Mouse (Mus musculus) cerebellum, adult 9-11 months (tissue): ENCODE measurements around the gene Nkpd1.

Experiments
- DNase-seq: peaks from one replicate; pipeline ENCODE4 v3.0.0; 2022

The Nkpd1 gene

DNA sequence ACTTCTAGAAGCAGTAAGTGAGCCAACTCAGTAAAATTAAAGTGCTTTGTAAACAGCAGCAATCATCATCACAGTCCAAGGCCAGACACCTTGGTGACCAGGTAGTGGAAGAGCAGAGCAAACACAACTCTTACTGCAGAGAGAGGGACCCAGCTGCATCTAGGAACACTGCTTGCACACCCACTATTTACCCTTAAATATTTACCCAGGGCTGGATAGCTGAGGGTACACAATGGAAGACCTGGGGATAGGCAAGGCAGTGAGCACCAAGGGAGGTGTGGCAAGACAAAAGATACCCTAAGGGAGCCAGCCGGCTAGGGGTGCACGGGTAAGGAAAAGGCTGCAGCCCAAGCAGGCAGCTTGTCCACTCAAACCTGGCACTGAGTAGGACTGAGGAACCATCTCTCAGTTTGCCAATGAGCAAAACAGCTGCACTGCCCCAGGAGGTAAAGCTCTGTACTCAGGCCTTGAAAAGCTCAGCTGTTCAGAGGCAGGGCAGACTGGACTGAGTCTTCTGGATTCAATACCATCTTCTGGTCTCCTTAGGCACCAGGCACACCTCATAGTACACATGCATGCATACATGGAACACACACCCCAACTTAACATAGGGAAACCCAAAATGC, 29.8 kb downstream of the Nkpd1 start:
- no peak for DNase-seq

DNA sequence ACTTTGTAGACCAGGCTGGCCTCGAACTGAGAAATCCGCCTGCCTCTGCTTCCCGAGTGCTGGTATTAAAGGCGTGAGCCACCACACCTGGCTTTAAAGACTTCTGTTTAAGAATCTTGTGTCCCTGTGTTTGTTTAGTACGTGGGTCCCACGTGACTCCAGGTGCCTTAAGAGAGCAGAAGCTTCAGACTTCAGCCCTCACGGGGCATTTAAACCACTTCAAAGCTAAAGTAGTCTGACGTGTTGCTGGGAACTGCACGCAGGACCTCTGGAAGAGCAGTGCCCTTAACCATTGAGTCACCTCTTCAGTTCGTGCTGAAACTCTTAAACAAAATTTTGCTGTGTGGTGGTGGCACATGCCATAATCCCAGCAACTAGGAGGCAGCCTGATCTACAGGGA, 31.8 kb downstream of the Nkpd1 start:
- no peak for DNase-seq

DNA sequence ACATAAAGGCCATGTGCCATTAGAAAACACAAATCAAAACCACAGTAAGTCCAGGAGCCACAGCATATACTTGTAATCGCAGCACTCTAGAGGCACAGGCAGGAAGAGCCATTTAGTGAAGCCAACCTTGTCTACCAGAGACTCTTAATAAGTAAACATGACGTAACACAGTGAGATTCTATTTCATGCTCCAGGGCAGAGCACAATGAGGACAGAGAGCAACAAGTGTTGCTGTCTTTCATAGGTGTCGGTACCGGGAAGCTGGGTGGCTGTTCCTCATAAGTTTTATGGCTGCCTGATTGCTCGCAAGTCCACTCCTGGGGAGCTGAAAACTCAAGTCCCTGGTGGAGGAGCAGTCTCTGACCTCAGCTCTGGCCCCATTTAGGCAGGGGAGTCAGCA, 34.0 kb downstream of the Nkpd1 start:
- DNase-seq = no peak

DNA sequence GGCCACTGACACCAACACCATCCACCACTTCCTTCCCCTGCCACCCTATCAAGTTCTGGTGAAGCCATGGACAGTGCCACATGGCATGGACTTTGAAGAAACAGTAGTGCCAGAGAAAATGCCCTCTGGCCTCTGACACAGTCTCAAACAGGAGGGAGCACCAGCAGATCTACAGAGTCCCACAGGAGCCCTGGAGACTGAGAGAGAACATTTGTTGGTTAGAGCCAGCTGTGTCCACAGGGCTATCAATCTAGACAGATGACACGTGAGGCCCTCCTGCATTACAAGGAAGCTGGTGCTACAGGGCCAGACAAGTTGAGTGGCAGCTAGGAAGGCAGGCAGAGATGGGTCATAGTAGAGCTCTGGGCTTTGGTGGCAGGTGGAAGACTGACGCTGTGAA, 34.8 kb downstream of the Nkpd1 start:
- no peak for DNase-seq

DNA sequence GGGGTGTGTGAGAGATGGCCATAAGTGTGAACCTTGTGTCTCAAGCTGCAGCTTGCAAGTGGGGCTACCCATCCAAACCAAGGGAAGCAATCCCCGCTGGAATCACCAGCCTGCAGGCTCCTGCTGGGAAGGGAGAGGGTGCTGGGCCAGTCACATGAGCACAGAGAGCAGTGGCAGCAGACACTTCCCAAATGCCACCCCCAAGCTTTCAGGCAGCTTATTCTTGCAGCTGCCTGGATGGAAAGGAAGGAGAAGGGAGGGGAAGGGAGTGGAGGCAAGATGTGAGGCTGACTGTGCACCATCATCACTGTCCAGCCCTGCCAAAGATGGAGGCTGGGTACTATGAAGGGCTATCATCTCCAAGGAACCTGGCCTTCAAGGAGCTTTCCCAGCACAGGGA, 36.5 kb downstream of the Nkpd1 start:
- DNase-seq = no peak

DNA sequence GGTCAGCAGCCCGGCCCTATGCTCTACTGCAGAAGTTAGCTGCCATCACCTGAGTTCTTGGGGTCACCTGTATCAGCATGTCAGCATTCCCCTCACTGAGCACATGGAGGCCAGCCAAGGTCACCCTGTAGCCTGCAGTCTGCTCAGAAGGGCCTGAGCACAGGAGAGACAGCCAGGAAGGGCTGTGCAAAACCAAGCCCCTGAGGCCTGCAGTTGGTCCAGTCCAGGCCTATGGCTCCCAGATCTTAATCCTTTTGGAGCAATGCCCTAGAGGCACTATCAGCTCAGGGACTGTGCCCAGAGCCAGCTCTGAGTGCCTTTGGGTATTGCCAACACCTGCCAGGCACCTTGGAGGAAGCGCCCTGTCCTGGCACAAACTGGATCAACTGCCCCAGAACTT, 39.4 kb downstream of the Nkpd1 start:
- peak; percentile 65 for DNase-seq

DNA sequence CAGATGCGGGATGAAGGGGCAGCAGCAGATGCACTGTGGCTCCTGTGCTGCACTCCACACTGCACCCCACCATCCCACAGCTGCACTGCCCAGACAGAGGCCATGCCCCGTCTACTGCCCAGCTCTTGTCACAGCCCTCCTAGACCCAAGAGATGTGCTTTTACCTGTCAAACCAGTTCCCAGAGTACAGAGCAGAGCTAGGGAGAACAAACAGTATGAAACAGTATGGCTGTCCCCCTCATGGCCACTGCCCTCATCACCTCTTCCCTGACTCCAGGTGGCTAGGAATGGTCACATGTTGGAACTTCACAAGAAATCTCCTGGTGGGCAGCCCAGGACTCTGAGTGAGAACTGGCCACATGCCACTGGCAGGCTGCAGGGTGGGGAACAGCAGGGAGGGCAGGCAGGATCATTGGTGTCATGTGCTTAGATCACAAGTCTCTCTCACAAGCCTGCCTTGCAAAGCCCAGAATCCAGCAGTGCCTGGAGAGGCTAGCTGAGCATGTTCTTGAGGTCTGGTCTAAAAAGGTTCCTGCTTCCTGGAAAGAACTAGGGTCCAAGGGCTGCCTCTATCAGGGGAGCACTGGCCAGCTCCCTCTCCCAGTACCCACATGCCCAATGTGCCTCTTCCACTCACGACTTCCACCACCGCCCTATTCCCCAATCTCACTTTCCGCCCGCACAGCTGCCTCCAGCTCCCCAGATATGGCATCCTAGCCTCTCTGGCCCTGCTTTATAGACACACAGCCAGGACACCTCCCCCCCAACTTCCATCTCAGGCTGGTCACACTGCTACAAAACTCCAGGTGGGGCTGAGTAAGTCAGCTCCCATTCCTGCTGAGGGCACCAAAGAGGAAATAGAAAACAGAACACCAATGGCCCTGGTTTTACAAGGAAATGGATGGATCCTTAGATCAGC, 40.6 kb downstream of the Nkpd1 start:
- peak; percentile 41 for DNase-seq

DNA sequence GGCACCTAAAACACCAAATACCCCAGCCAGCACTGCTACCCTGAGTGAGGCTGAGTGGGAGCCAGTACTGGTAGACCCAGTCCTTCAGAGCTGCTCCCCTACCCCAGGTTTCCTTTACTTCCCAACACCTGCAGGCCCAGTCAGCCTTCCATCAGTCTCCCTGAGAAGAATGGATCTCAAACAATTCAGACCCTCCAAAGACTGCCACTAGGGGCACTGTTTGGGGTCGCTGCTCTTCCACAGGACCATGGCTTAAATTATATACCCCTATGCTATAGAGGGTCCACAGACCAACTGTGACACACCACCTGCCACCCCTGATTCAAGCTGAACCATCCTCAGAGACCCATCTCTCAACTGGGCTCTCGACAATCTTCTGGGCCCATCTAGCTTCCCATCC, 41.3 kb downstream of the Nkpd1 start:
- DNase-seq = no peak

DNA sequence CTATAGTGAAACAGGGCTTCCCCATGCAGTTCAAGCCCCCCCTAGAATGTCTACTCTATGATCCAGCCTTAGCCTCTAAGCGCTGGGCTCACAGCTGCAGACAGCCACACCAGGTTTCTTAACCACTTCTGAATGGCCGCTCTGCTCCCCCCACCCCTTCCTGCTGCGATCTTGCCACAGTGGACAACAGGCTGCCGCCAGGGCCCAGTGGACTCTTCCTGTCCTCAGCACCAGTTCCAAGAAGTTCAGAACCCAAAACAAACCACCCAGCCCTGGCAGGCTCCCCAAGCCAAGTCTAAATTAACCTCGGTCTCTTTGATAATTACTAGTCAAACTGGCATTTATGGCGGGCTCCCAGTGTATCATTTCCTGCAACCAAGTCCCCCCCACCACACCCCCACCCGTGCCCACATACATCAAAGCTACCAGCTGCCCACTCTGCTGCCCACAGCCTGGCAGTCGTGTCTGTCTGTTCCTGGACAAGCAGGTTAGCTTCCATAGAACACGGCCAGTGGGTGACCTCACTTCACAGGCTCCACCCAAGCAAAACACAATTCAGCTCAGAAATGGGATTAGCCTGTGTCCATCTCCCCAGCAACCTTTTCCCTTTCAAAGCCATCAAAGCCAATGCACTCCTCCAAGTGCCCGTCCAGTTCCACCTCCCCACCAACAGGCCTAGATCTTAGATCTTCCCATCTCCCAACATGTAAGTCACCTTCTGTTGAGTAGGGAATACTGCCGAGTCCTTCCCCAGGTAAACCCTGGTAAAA, 43.0 kb downstream of the Nkpd1 start:
- peak; percentile 52 for DNase-seq

DNA sequence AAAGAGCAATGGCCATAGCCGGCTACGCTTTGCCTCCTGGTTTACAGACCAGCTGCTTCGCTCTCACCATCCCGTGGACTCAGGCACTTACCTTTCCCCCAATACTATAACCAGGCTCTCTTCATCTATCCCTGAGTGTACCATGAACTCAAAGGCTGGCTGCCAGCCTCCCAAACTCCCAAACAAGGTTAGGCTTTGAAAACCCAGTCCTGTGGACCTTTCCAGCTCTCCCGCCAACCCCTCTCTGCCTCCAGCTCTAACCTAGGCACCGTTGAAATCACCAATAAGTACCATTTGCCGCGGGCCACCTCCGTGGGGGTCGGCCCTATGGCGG, 43.8 kb downstream of the Nkpd1 start:
- peak; percentile 75 for DNase-seq

DNA sequence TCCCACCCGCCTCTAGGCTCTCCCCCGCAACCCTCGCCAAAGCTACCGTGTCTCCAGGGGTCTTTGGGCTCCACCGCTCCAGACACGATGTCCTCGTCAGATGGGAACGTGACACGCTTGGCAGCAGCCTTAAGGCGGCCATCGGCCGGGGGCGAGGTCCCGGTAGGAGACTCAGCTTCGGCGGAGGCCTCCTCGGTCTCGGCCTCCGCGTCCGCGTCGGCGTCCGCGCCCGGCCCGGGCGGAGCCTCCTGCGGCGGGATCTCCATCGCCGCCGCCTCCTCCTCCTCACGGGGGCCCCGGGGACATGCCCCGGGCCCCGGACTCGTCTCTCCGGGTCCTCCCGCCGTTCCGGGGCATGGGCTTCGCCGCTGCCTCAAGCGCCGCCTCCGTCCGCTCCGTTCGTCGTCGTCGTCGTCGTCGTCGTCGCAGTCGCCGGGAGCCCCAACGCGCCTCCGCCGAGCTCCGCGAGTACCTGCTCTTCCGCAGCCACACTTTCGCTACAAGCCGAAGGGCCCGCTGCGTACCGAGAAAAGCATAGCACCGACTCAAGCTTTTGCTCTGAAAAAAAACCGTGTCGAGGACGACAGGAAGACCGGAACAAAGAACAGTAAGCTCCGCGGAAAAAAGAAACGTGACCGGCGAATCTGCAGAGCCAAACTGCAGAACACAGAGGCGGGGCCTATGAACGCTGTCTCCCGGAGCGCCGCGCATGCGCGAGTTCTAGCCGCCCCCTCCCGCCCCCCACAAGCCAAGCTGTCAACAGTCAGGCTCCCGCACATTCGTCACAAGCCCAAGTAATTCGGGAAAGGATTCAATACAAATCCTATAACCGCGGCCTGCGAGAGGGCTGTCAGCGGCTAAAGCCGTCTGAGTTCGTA, 44.4 kb downstream of the Nkpd1 start:
- DNase-seq = peak; percentile 90

DNA sequence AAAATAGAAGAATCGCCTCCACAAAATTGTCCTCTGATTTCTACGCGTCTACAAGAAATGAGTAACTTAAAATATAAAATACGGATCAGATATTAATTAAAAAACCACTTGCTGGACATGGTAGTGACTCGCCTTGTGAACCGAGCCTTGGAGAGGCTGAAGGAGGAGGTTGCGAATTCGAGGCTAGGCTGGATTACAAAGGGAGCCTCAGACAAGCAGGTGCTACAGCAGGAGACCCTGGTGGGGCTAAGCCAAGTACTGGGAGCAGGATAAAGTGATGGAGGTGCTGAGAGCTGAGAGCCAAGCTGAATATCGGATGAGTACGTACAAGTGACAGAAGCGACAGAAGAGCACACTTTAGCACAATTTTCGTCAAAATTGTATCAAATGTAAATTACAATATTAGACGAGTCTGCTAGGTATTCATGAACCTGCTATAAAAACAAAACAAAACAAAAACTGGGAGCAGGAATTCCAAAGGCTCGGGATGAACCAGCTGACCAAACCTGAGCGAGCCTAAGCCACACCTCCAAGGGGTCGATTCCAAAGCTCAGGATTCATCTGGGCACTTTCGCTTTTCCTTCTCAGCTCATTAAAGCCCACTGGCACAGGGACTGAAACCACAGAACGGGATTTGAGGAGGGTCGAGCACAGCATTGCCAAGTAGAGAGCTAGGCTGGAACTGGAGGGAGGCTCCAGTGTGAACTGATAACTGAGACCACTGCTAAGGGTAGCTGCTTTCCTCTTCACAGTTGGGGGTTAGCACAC, 45.2 kb downstream of the Nkpd1 start, which contains the start of gene Ppp1r37:
TSS of gene Ppp1r37 (minus strand) at position 434 of the 768 bp plus-strand sequence.
- DNase-seq = peak; percentile 57

DNA sequence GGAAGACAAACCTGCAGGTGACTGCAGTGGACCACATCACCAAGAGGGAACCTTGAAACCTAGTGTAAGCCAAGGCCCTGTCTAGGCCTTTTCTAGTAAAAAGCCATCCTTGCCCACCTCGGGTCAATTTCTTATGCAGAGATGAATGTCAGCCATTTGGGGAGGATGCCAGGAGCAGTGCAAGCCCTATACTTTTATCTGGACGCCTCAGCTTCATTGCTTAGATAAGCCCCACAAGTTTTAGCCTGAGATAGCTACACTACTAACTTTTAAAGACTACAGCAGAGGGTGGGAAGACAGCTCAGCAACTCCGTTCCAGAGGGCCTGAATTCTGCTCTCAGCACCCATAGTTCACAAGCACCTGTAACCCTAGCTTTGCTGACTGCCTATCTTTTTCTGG, 46.2 kb downstream of the Nkpd1 start:
- DNase-seq = no peak

DNA sequence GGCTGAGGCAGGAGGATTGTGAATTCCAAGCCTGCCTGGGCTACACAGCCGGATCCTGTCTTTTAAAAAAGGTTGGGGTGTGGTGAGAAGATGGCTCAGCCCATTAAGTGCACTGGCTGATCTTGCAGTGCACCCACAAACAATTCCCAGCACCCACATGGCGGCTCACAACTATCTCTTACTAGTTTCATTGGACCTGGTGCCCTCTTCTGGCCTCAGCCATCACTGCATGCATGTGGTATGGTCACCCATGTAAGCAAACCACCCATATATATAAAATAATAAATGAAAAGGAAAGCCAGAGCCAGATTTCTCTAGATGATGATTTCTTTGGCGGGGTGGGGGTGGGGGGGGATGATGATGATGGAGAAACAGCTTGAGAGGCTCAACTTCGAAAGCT, 46.8 kb downstream of the Nkpd1 start:
- DNase-seq = no peak

DNA sequence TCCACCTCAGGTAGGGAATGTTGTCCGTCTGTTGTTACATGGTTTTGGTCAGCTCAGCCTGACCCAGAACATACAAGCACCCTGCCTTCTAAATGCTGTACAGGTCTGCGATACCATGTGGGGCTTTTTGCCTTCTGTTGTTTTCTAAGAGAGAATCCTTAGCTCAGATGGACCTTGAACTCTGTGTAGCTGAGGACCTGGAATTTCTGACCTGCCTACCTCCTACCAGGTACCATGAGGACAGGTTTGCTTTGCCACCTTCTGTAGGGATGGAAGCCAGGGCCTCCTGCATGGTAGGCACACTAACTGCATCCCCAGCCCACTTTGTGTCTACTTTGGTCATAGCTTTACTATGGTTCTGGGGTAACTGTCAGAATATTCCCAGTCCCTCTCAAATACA, 48.2 kb downstream of the Nkpd1 start:
- no peak for DNase-seq

DNA sequence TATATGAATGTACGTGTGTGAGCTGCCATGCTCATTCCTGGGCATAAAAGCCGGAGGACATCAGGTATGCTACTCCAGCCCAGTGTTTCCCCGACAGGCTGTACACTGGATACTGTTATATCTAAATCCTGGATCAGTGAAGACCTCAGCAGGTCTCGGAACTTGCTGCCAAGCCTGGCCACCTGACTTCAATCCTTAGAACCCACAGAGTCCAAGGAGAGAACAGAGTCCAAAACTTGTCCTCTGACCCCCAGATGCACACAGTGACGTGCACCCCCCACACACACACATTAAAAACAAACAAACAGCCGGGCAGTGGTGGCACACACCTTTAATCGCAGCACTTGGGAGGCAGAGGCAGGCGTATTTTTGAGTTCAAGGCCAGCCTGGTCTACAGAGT, 49.8 kb downstream of the Nkpd1 start:
- no peak for DNase-seq

DNA sequence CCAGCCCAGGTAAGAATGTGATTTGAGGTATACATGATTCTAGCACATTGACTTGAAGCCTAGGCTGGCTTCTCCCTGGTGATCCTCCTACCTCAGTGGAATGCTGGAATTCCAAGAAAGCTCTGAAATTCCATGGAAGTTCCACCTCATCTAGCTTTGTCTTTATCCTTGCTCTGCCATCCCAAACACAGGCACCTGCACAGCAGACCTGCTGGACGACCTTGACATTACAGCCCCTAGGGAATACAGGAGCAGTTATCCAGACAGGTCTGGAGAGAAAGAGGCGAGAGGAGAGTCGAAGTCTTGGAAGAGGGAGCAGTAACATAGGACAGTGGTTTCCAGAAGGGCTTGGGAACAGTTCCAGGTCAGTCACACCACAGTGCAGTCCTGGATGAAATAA, 52.0 kb downstream of the Nkpd1 start:
- no peak for DNase-seq

DNA sequence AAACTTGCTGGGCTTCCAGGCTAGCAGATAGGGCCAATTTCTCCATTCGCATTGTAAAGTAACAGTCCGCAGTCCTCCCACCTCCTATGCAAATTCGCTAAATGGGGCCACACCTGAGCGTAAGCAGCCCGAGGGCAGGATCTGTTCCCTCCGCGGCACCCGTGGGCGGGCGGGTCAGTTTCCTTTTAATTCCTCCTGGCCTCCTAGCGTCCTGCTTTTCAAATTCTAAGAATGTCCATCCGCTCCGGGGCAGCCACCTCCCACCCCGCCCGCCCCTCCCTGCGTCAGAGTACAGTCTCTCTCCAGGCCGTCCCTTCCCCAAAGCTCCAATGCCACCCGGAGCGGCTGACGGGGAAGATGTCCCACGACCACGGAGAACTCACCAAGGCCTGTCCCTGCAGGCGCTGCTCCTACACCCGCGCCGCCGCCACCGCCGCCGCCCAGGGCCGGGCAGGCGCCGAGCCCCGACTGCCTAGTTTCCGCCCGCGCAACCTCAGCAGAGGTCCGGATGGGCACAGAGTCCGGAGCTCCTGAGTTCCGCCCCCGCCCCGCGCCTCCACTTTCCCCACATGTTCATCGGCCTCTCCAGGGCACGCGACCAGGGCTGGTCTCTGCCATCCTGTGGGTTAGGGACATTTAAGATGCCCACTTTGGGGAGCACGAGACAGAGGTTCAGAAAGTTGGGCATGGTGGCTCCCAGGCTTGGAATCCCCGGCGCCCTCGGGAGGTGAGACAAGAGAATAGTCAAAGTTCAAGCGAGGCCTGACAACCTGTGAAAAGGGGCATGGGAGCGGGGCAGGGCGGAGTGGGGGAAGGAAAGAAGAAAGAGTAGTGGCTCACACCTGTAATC, 55.5 kb downstream of the Nkpd1 start:
- DNase-seq = peak; percentile 78

DNA sequence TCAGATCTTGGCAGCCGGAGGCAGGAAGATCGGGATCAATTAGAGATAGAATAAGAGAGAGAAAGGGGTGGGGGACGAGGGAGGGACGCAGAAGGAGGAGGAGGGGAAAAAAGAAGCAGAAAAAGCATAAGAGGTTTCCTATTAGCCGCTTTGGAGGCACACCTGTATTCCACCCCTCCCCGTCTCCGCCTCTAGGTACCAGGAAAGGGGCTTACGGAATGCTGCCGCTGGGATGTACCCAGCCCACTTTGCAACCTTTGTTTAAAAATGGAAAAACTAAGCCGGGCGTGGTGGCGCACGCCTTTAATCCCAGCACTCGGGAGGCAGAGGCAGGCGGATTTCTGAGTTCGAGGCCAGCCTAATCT, 56.1 kb downstream of the Nkpd1 start:
- DNase-seq = no peak
